Mouse (Mus musculus): Measurements from ENCODE around the gene Zic5. TPM values are rescaled to one million over a fixed set of nuclear protein-coding genes. Genes with fewer than 3 reads are reported as not detected.

Gene Zic5
- 11.3 and 14.3 TPM in 2 replicates for polyA plus RNA-seq (2016; fragmentation: Nextera tagmentation; extraction: Ambion mirVana)

- Histone ChIP-seq H3K4me2 (replicated peaks) (peak within 1 kb of the TSS; percentile 81), H3K36me3 (no peaks in the 10 kb centered on the region), H3K27me3 (replicated peaks) (peaks cover 80% of the 10 kb centered on the region), H3K4me3 (peak within 1 kb of the TSS; percentile 58), H3K9ac (peak within 1 kb of the TSS; percentile 69), H3K9me3 (no peaks in the 10 kb centered on the region), H3K4me1 (peaks cover 43% of the 10 kb centered on the region), H3K27ac (peak within 1 kb of the TSS; percentile 59)
- WGBS, result under 1% methylated on average over 62 of the region's 62 CpGs
- ATAC-seq (ENCODE audit: low FRiP score, low read depth), result peak; percentile 83
These were observed at the start of gene Zic5 for GRCm38 (mm10) chr14:122464763-122465741. Gene Zic5 (minus strand): TSS chr14:122465677.

DNA sequence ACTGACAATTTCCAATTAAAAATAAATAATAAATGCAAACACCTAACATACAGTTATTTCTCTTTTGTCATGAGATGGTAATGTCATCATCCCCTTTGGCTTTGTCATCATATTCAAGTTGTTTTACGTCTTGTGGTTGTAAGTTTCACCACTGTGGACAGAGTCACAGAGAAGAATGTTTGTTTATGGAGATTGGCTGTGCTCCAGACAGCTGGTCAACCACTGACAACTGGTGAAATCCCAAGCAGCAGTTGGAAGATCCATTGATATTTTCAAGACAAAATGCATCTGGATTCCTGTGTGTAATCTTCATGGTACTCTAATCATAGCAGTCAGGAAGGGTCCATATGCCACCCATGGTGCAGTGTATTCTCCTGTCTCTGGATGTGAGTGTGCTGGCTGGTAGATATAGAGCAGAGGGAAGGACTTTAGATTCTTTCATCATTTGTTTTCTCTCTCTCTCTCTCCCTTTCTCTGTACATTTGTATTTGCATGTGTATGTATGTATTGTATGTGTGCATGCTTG lies 48.1 kb upstream of the Zic5 start:
- Histone ChIP-seq H3K4me2 (replicated peaks) (no peak overlapping the region), H3K9me3 (no peaks in the 10 kb centered on the region), H3K36me3 (no peaks in the 10 kb centered on the region), H3K9ac (no peak overlapping the region), H3K27ac (no peak overlapping the region), H3K27me3 (replicated peaks) (no peaks in the 10 kb centered on the region), H3K4me3 (no peak overlapping the region), H3K4me1 (no peaks in the 10 kb centered on the region)
- ATAC-seq (ENCODE audit: low FRiP score, low read depth), result no peak
- 70% methylated on average over 1 of the region's 1 CpGs for WGBS

- Histone ChIP-seq H3K27me3 (replicated peaks) (no peaks in the 10 kb centered on the region), H3K9ac (no peak overlapping the region), H3K4me2 (replicated peaks) (no peak overlapping the region), H3K4me3 (no peak overlapping the region), H3K9me3 (no peaks in the 10 kb centered on the region), H3K27ac (no peak overlapping the region), H3K4me1 (no peaks in the 10 kb centered on the region), H3K36me3 (no peaks in the 10 kb centered on the region)
- no peak for ATAC-seq (ENCODE audit: low FRiP score, low read depth)
- 76% methylated on average over 3 of the region's 3 CpGs for WGBS
These were observed 46.0 kb upstream of the Zic5 start for GRCm38 (mm10) chr14:122511519-122511918.

GRCm38 (mm10) chr14:122509058-122509457 lies 43.6 kb upstream of the Zic5 start:
- WGBS, result 38% methylated on average over 2 of the region's 2 CpGs
- Histone ChIP-seq H3K9me3 (no peaks in the 10 kb centered on the region), H3K4me3 (no peak overlapping the region), H3K4me2 (replicated peaks) (no peak overlapping the region), H3K4me1 (no peaks in the 10 kb centered on the region), H3K9ac (no peak overlapping the region), H3K27me3 (replicated peaks) (no peaks in the 10 kb centered on the region), H3K27ac (no peak overlapping the region), H3K36me3 (no peaks in the 10 kb centered on the region)
- ATAC-seq (ENCODE audit: low FRiP score, low read depth), result no peak

DNA sequence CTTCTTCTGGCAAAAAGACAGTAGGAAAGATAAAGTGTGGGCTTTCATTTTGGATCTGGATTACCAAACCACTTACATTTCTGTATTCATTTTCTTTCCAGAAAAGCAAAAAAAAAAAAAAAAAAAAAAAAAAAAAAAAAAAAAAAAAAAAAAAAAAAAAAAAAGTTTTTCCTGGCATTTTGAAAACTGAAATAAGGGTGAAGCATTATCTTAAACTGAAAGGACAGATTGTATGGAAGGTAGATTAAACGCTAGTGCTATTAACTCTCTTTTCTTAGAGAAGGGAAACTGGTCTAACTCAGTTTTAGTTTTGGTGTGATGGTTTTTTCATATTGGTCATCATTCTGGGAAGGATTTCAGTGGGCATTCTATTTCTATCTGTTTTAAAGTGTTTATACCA lies 26.5 kb upstream of the Zic5 start:
- WGBS, result 80% methylated on average over 1 of the region's 1 CpGs
- H3K36me3 ChIP-seq, result no peaks in the 10 kb centered on the region
- peaks cover 30% of the 10 kb centered on the region for H3K27me3 ChIP-seq (replicated peaks)
- H3K4me3 ChIP-seq, result no peak overlapping the region
- H3K27ac ChIP-seq, result no peak overlapping the region
- ATAC-seq (ENCODE audit: low FRiP score, low read depth), result no peak
- H3K9ac ChIP-seq, result no peak overlapping the region
- H3K4me2 ChIP-seq (replicated peaks), result no peak overlapping the region
- peaks cover 4% of the 10 kb centered on the region; the same call in 1 of the 2 replicates for H3K9me3 ChIP-seq
- H3K4me1 ChIP-seq, result 0 out of 2 replicates have a peak, but pooled peaks cover 12% of the 10 kb centered on the region

- H3K27me3 ChIP-seq (replicated peaks), result peaks cover 31% of the 10 kb centered on the region
- WGBS, result 66% methylated on average over 6 of the region's 6 CpGs
- no peak for ATAC-seq (ENCODE audit: low FRiP score, low read depth)
- H3K36me3 ChIP-seq, result no peaks in the 10 kb centered on the region
- no peak overlapping the region for H3K4me3 ChIP-seq
- H3K9me3 ChIP-seq, result peaks cover 4% of the 10 kb centered on the region; the same call in 1 of the 2 replicates
- no peak overlapping the region for H3K4me2 ChIP-seq (replicated peaks)
- no peak overlapping the region for H3K9ac ChIP-seq
- no peak overlapping the region for H3K27ac ChIP-seq
- H3K4me1 ChIP-seq, result 0 out of 2 replicates have a peak, but pooled peaks cover 12% of the 10 kb centered on the region
These were observed 26.0 kb upstream of the Zic5 start for GRCm38 (mm10) chr14:122491521-122491920.

DNA sequence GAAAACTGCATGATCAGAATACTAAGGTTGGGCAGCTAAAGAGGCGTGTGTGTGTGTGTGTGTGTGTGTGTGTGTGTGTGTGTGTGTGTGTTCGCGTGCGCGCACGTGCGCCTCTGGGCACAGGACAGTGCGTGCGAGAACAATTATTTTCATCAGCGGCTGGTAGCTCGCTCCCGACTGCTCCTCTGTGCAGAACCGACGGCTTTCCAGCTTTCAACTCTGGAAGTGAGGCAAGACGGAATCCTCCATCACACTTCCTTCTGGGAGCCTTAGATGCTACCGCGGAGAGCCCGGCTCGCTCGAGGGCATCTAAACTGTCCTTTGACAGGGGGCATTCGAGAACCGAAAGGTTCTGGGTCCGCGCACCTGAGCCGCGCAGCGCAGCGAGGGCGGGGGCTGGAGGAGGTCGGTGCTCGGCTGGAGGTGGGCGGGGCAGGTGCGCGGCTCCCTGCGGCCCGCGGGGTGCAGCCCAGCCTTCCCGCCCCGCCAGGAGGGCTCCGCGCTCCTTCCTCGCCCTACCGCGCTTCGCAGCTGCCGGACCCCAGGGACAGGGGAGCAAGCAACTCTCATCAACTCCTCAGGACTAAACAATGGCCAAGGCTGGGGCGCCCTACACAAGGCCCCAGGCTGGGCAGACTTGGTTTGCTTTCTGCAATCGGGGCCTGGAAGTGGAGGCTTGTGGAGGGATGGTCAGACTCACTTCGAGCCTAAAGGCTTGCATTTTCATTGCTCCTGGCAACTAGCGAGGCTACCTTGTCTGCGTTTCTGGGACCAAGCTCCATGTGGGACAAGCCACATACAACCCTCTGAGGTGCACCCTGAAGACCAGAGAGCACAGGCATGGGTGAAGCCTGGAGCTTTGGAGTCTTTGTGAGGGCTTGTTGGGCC lies 25.2 kb upstream of the Zic5 start, which contains the start of gene Gm10837:
Gene Gm10837, plus strand, starts transcription at position 146 of the 888 bp plus-strand sequence.
- H3K9me3 ChIP-seq, result peaks cover 4% of the 10 kb centered on the region; the same call in 1 of the 2 replicates
- under 1% methylated on average over 51 of the region's 51 CpGs for WGBS
- no peak within 1 kb of the TSS for H3K27ac ChIP-seq
- peak within 1 kb of the TSS; percentile 60 for H3K4me2 ChIP-seq (replicated peaks)
- ATAC-seq (ENCODE audit: low FRiP score, low read depth), result peak; percentile 90
- H3K4me3 ChIP-seq, result peak within 1 kb of the TSS; percentile 28
- no peak within 1 kb of the TSS for H3K9ac ChIP-seq
- H3K36me3 ChIP-seq, result no peaks in the 10 kb centered on the region
- H3K27me3 ChIP-seq (replicated peaks), result peaks cover 36% of the 10 kb centered on the region
- H3K4me1 ChIP-seq, result 0 out of 2 replicates have a peak, but pooled peaks cover 12% of the 10 kb centered on the region

- Histone ChIP-seq H3K36me3 (no peaks in the 10 kb centered on the region), H3K9me3 (peaks cover 4% of the 10 kb centered on the region; the same call in 1 of the 2 replicates), H3K4me3 (0 out of 2 replicates have a peak overlapping the region, but pooled peaks have one; percentile 28), H3K27me3 (replicated peaks) (peaks cover 44% of the 10 kb centered on the region), H3K4me1 (peaks cover 12% of the 10 kb centered on the region; the same call in 1 of the 2 replicates), H3K4me2 (replicated peaks) (peak overlapping the region; percentile 60), H3K9ac (no peak overlapping the region), H3K27ac (no peak overlapping the region)
- ATAC-seq (ENCODE audit: low FRiP score, low read depth), result peak; percentile 71
- 2% methylated on average over 12 of the region's 12 CpGs for WGBS
These were observed 24.4 kb upstream of the Zic5 start for GRCm38 (mm10) chr14:122489686-122490414.

DNA sequence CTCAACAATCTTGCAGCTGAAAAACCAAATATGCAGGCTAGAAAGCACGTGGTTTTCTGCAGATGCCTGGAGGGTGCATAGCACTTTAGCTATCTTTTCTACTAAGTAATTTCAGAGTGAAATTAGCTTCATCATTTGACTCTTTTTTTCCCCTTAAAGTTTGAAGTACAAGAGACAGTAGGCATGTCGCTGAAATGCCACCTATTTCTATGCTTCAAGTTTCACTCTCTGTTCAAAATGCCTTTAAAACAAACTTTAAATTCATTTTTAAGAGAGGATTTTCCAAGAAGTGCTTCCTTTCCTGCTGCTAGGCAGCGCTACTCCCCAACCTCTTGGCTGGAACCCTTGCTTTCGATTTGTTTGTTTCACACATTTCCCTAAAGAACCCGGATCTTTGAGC lies 23.6 kb upstream of the Zic5 start:
- ATAC-seq (ENCODE audit: low FRiP score, low read depth), result no peak
- H3K4me2 ChIP-seq (replicated peaks), result peak overlapping the region; percentile 33; the same call in 1 of the 2 replicates
- peaks cover 4% of the 10 kb centered on the region; the same call in 1 of the 2 replicates for H3K9me3 ChIP-seq
- H3K4me3 ChIP-seq, result no peak overlapping the region
- no peak overlapping the region for H3K9ac ChIP-seq
- under 1% methylated on average over 5 of the region's 5 CpGs for WGBS
- peaks cover 52% of the 10 kb centered on the region for H3K27me3 ChIP-seq (replicated peaks)
- H3K4me1 ChIP-seq, result peaks cover 12% of the 10 kb centered on the region; the same call in 1 of the 2 replicates
- H3K27ac ChIP-seq, result no peak overlapping the region
- no peaks in the 10 kb centered on the region for H3K36me3 ChIP-seq

DNA sequence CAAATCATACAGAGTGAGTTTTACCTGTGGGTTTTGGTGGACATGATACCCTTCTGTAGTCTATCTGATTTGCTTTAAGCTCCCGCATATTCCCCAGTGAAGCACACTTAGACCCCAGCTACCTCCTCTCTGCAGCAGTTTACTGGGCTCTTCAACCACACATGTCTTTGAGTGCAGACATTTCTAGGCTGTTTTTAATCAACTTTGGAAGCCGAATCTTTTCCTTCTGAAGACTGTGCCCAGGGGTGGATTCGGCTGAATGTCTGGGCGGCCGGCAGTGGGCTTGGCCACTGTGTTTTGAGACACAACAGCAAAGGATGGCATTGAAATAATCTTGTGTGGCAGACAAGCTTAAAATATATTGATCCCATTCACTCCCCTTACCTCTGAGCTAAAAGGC lies 21.9 kb upstream of the Zic5 start:
- 5% methylated on average over 5 of the region's 5 CpGs for WGBS
- Histone ChIP-seq H3K27me3 (replicated peaks) (peaks cover 58% of the 10 kb centered on the region), H3K9ac (no peak overlapping the region), H3K9me3 (no peaks in the 10 kb centered on the region), H3K4me3 (no peak overlapping the region), H3K4me2 (replicated peaks) (no peak overlapping the region; the same call in 1 of the 2 replicates), H3K27ac (no peak overlapping the region), H3K4me1 (peaks cover 12% of the 10 kb centered on the region; the same call in 1 of the 2 replicates), H3K36me3 (no peaks in the 10 kb centered on the region)
- no peak for ATAC-seq (ENCODE audit: low FRiP score, low read depth)

DNA sequence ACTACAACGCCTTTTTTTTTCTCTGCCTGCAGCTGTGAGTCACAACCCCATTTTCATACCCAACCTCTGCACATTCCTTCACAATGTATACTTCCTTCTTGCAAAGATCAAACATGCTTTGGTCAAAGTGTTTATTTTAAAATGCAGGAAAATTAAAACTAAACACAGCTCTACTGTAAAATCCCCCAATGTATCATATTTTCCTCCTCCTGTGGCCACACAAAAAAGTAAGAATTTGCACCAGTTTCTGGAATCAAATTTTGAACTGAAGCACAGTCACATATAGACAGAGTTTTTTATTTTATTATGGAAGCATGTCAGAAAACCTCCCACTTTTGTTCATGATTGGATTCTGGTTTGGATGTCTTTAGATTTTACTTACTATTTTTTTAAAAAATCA lies 21.1 kb upstream of the Zic5 start:
- H3K27me3 ChIP-seq (replicated peaks), result peaks cover 64% of the 10 kb centered on the region
- no peak overlapping the region for H3K9ac ChIP-seq
- H3K4me1 ChIP-seq, result peaks cover 18% of the 10 kb centered on the region; the same call in 1 of the 2 replicates
- no peak overlapping the region for H3K27ac ChIP-seq
- ATAC-seq (ENCODE audit: low FRiP score, low read depth), result no peak
- H3K9me3 ChIP-seq, result no peaks in the 10 kb centered on the region
- 7% methylated on average over 1 of the region's 1 CpGs for WGBS
- H3K4me3 ChIP-seq, result no peak overlapping the region
- no peaks in the 10 kb centered on the region for H3K36me3 ChIP-seq
- H3K4me2 ChIP-seq (replicated peaks), result no peak overlapping the region
